Mouse (Mus musculus): Measurements from ENCODE around the gene Efna5.

DNA sequence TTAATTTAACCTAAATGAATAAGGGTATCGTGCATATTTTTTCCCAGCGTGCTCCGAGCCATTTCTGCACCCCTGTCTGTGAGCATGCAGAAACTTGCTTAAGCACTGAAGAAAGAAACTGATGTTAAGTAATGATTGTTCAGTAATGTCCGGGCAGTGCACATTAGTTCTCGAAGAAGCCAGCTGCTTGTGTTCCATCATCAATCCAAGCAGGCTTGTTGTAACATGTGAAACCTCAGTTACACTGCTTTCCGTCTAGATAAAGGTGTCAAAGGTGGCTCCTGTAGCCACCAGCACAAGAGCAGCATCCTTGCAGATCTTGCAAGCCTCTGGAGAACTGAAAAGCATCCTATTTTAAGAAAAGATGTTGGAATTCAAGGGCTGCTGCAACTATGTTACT, 204.3 kb downstream of the Efna5 start:
- TF ChIP-seq POLR2A (IDR thresholded peaks at IDR 0.05; ENCODE audit: borderline replicate concordance, extremely low read depth, insufficient read depth, insufficient read length, poor library complexity, severe bottlenecking), result no peak
- no peak for TF ChIP-seq CTCF (IDR thresholded peaks at IDR 0.05; ENCODE audit: borderline replicate concordance, extremely low read depth, insufficient read depth, insufficient read length)

All from brain, embryonic 14.5 days (tissue).